Mouse (Mus musculus) erythroblast, embryonic 14.5 days (primary cell): ENCODE data around the gene 5330417H12Rik. TPM values are rescaled to one million over a fixed set of nuclear protein-coding genes. Genes with fewer than 3 reads are reported as not detected.

Experiments used
- H3K27me3 ChIP-seq: 2 replicates; pipeline ENCODE4 v1.6.1; 2012; ENCODE audit warnings: inconsistent platforms; ENCODE audit not compliant: control insufficient read depth
- H3K36me3 ChIP-seq: 2 replicates; pipeline ENCODE4 v1.6.1; 2012; ENCODE audit warnings: mild to moderate bottlenecking, inconsistent platforms; ENCODE audit not compliant: control insufficient read depth
- H3K4me1 ChIP-seq: 2 replicates; pipeline ENCODE4 v1.6.1; 2012; ENCODE audit warnings: inconsistent platforms; ENCODE audit not compliant: control insufficient read depth
- H3K4me3 ChIP-seq: replicated peaks from 2 replicates; pipeline ENCODE3; 2012; ENCODE audit warnings: moderate library complexity, mild to moderate bottlenecking, inconsistent platforms
- H3K9me3 ChIP-seq: 2 replicates; pipeline ENCODE4 v1.6.1; 2012; ENCODE audit warnings: low read length, inconsistent platforms, mixed read lengths; ENCODE audit not compliant: control insufficient read depth
- GATA1 ChIP-seq: IDR thresholded peaks from 2 replicates; pipeline ENCODE4 v1.6.1; 2012; ENCODE audit warnings: low read length, inconsistent platforms, mixed read lengths
- TAL1 ChIP-seq: IDR thresholded peaks from 3 replicates; pipeline ENCODE4 v1.6.1; 2012; ENCODE audit warnings: low read length, inconsistent platforms, mixed read lengths
- polyA plus RNA-seq: library from polyadenylated mRNA; stranded (reverse); fragments of >175 nt; gene quantifications from 2 replicates; pipeline ENCODE4 v1.2.3, GENCODE M21; 2012

The 5330417H12Rik gene
- polyA plus RNA-seq, 1 experiment, result not detected

- Histone ChIP-seq H3K4me3 (no peak overlapping the region), H3K9me3 (no peaks in the 10 kb centered on the region), H3K36me3 (no peaks in the 10 kb centered on the region), H3K4me1 (peaks cover 12% of the 10 kb centered on the region), H3K27me3 (peaks cover 9% of the 10 kb centered on the region)
- no peak for TF ChIP-seq TAL1
- no peak for TF ChIP-seq GATA1
Measured at GRCm38 (mm10) chr7:107593904-107594303, 31.1 kb downstream of the 5330417H12Rik start.

GRCm38 (mm10) chr7:107592641-107593040 lies 32.3 kb downstream of the 5330417H12Rik start:
- Histone ChIP-seq H3K4me3 (no peak overlapping the region), H3K4me1 (peaks cover 12% of the 10 kb centered on the region), H3K36me3 (no peaks in the 10 kb centered on the region), H3K27me3 (peaks cover 9% of the 10 kb centered on the region), H3K9me3 (no peaks in the 10 kb centered on the region)
- TF ChIP-seq TAL1 (no peak), GATA1 (no peak)

- Histone ChIP-seq H3K27me3 (no peaks in the 10 kb centered on the region), H3K9me3 (no peaks in the 10 kb centered on the region), H3K4me3 (no peak overlapping the region), H3K36me3 (no peaks in the 10 kb centered on the region), H3K4me1 (no peaks in the 10 kb centered on the region)
- TF ChIP-seq GATA1 (no peak), TAL1 (no peak)
Measured at GRCm38 (mm10) chr7:107574276-107574675, 50.7 kb downstream of the 5330417H12Rik start.

Other genes starting within 250 kb of the 5330417H12Rik start
- not detected in 2 replicates for gene Olfml1, start 57.7 kb downstream of the 5330417H12Rik start, polyA plus RNA-seq
- 0.01 TPM in 1 of 2 replicates, not detected in the other for gene Ppfibp2, start 30.0 kb downstream of the 5330417H12Rik start, polyA plus RNA-seq
- 0.02 TPM in 1 of 2 replicates, not detected in the other for gene Cyb5r2, start 132.9 kb upstream of the 5330417H12Rik start, polyA plus RNA-seq
- not detected in 2 replicates for gene Ovch2, start 176.0 kb upstream of the 5330417H12Rik start, polyA plus RNA-seq
- not detected in 2 replicates for gene Olfr467, start 187.1 kb upstream of the 5330417H12Rik start, polyA plus RNA-seq
- not detected in 2 replicates for gene Olfr469, start 200.4 kb upstream of the 5330417H12Rik start, polyA plus RNA-seq
- gene Olfr470, start 222.3 kb upstream of the 5330417H12Rik start, polyA plus RNA-seq, result not detected in 2 replicates